Mouse (Mus musculus): Measurements from ENCODE around the gene Mt4. TPM values are rescaled to one million over a fixed set of nuclear protein-coding genes. Genes with fewer than 3 reads are reported as not detected.

The Mt4 gene
- polyA plus RNA-seq, 1 experiment from 2014 or later, result not detected

Other genes starting within 250 kb of the Mt4 start
- gene Amfr, start 124.4 kb upstream of the Mt4 start, polyA plus RNA-seq (2016; fragmentation: Nextera tagmentation; extraction: Ambion mirVana), result 35.9 and 39.1 TPM in 2 replicates
- gene Nudt21, start 100.2 kb upstream of the Mt4 start, polyA plus RNA-seq (2016; fragmentation: Nextera tagmentation; extraction: Ambion mirVana), result 147 and 161 TPM in 2 replicates
- 13.6 and 15.4 TPM in 2 replicates for gene Ogfod1, start 100.0 kb upstream of the Mt4 start, polyA plus RNA-seq (2016; fragmentation: Nextera tagmentation; extraction: Ambion mirVana)
- 13.3 and 14.2 TPM in 2 replicates for gene Bbs2, start 38.3 kb upstream of the Mt4 start, polyA plus RNA-seq (2016; fragmentation: Nextera tagmentation; extraction: Ambion mirVana)
- gene Mt3, start 15.4 kb downstream of the Mt4 start, polyA plus RNA-seq (2016; fragmentation: Nextera tagmentation; extraction: Ambion mirVana), result 0.30 TPM in 1 of 2 replicates, not detected in the other
- 30.0 and 45.6 TPM in 2 replicates for gene Mt2, start 35.5 kb downstream of the Mt4 start, polyA plus RNA-seq (2016; fragmentation: Nextera tagmentation; extraction: Ambion mirVana)
- 105 and 163 TPM in 2 replicates for gene Mt1, start 41.9 kb downstream of the Mt4 start, polyA plus RNA-seq (2016; fragmentation: Nextera tagmentation; extraction: Ambion mirVana)
- gene Nup93, start 77.4 kb downstream of the Mt4 start, polyA plus RNA-seq (2016; fragmentation: Nextera tagmentation; extraction: Ambion mirVana), result 139 and 146 TPM in 2 replicates
- not detected in 2 replicates for gene Slc12a3, start 192.0 kb downstream of the Mt4 start, polyA plus RNA-seq (2016; fragmentation: Nextera tagmentation; extraction: Ambion mirVana)
- 52.4 and 54.0 TPM in 2 replicates for gene Herpud1, start 249.2 kb downstream of the Mt4 start, polyA plus RNA-seq (2016; fragmentation: Nextera tagmentation; extraction: Ambion mirVana)

Measured in limb, embryonic 10.5 days (tissue).